Mouse (Mus musculus) bone marrow, adult 2 months (tissue): ENCODE measurements around the gene Acta2. TPM values are rescaled to one million over a fixed set of nuclear protein-coding genes. Genes with fewer than 3 reads are reported as not detected.

Experiments used
- H3K27ac ChIP-seq: fragments of 200-500 bp; 2 replicates; pipeline ENCODE4 v1.5.1; 2012; ENCODE audit warnings: low read depth, mild to moderate bottlenecking, control low read depth, inconsistent platforms, low read length; ENCODE audit not compliant: control insufficient read depth, poor library complexity, insufficient read depth
- H3K4me1 ChIP-seq: fragments of 200-500 bp; 2 replicates; pipeline ENCODE4 v1.6.1; 2011; ENCODE audit warnings: low read length; ENCODE audit not compliant: control insufficient read depth, insufficient read depth
- H3K4me3 ChIP-seq: fragments of 200-500 bp; replicated peaks from 2 replicates; pipeline ENCODE3; 2011; ENCODE audit warnings: mild to moderate bottlenecking, low read depth, low read length, control low read depth; ENCODE audit not compliant: control insufficient read depth
- CTCF ChIP-seq: fragments of 200-500 bp; IDR thresholded peaks from 2 replicates; pipeline ENCODE4 v1.5.1; 2011; ENCODE audit warnings: low read length, control low read depth; ENCODE audit not compliant: control insufficient read depth, insufficient read depth
- POLR2A ChIP-seq: fragments of 200-500 bp; IDR thresholded peaks from 2 replicates; pipeline ENCODE4 v1.6.1; 2011; ENCODE audit warnings: low read depth, mild to moderate bottlenecking, control low read depth, low read length, borderline replicate concordance; ENCODE audit not compliant: control insufficient read depth
- WGBS: fragments of 180-500 bp; shearing (Covaris S2); methylation state at CpG from one replicate; pipeline ENCODE4 v1.1.7; 2018; 5-methylcytosine and 5-hydroxymethylcytosine counted together
- polyA plus RNA-seq: library from polyadenylated mRNA; stranded (reverse); fragments of >200 nt; gene quantifications from 2 replicates; pipeline ENCODE4 v1.2.4, GENCODE M21; 2011; ENCODE audit warnings: low replicate concordance; ENCODE audit not compliant: missing spikeins, insufficient read depth, insufficient read length

The Acta2 gene
- polyA plus RNA-seq, 1 experiment, result 33.5 TPM

DNA sequence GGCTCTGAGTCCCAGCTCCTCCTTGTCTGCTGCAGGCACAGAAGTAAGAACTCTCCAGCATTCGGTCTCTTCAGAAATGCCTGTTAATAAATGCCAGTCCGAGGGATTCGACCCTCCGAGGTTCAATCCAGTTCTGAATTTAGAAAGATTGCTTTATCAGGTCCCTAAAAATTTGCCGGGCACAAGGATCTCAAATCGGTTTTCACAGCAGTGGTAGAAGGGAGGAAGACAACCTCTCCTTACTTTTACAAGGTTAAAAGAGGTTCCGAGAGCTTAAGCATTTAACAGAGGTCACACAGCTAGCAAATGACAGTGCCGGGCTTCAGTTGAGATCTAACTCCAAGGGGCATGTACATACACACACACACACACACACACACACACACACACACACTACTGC is 36.0 kb upstream of the Acta2 start:
- peak overlapping the region; percentile 43 for H3K4me3 ChIP-seq
- no peak overlapping the region for H3K27ac ChIP-seq
- 37% methylated on average over 8 of the region's 8 CpGs for WGBS
- H3K4me1 ChIP-seq, result peaks cover 1% of the 10 kb centered on the region; the same call in 1 of the 2 replicates
- TF ChIP-seq CTCF (no peak), POLR2A (no peak)

DNA sequence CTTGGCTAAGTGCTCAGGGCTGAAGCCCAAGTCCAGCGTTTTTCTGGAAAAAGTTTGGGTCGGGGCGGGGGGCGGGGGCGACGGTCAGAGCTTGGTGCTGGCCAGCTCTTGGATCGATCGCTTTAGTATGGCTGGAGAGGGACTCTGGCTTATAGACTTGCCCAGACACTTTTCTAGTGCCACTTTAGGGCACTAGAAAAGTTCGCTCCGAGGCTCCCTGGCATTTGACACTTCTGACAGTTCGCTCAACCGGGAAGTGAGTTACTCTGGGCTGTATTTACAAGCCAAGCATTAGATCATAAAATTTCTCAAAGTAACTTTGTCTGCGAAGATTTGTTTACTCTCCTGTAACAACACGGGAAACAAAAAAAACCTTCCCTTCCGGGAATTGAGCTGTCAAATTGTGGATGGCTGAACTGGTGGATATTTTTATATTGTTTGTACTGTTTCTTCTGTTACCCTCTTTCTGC is 35.5 kb upstream of the Acta2 start:
- no peak overlapping the region for H3K27ac ChIP-seq
- no peaks in the 10 kb centered on the region; the same call in 1 of the 2 replicates for H3K4me1 ChIP-seq
- 2% methylated on average over 15 of the region's 15 CpGs for WGBS
- no peak for TF ChIP-seq CTCF
- TF ChIP-seq POLR2A, result no peak
- H3K4me3 ChIP-seq, result peak overlapping the region; percentile 90

DNA sequence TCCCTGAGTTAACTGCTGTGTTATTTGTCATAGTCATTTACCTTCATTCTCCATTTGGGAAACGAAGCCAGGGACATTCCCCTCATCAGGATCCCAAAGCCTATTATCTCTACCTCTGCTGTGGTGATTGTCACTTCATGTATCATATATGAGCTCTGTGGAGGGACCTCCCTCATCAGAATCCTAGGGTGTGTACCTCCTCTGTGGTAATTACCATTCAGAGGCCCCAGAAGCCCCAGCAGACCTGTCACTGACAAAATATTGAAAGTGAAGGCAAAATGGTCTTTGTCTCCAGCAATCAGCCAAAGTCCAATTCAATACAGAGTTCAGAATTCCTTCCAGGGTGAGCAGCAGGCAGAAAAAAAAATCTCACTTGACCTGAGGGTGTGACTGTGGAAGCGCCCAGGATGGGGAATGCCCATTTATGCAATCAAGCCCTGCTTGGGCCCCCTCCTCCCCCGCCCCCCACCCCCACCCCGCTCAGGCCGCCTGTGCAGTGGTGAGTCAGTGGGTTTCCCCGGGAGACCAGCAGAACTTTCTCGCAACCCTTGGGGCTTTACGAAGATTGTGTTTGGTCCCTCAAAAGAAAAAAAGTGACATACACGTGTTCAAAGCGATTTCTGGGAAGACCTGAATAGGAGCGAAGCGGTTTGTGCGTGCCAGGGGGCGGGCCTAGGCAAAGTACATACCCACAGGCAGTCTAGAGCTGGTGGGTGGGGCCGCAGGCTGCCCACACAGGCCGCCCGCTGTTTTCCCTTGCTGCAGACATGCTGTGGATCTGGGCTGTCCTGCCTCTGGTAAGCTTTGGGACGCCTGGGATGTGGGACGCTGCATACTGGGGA is 34.8 kb upstream of the Acta2 start, which contains the start of gene Fas:
Gene Fas (plus strand): TSS at position 719 of the 842 bp plus-strand sequence.
- TF ChIP-seq POLR2A (0 out of 2 replicates have a peak, but pooled peaks have one; percentile 28), CTCF (no peak)
- Histone ChIP-seq H3K27ac (no peak within 1 kb of the TSS), H3K4me1 (no peaks in the 10 kb centered on the region; the same call in 1 of the 2 replicates), H3K4me3 (peak within 1 kb of the TSS; percentile 90)
- WGBS, result 4% methylated on average over 19 of the region's 19 CpGs

DNA sequence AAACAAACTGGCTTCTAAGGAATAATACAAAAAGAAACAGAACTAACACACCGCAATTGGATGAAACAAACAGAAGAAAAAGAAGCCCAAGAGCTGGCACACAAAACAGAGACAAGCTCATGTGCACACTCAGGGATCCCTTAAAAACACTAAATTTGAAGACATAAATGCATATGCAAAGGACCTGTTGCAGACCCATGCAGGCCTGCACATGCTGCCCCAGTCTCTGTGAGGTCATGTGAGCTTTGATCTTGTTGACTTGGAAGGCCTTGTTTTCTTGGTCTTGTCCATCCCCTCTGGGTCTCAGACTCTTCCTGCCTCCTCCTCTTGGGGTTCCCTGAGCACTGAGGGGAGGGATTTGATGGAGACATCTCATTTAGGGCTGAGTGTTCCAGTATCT is 33.3 kb upstream of the Acta2 start:
- H3K27ac ChIP-seq, result no peak overlapping the region
- WGBS, result 67% methylated on average over 1 of the region's 1 CpGs
- no peak for TF ChIP-seq CTCF
- no peak for TF ChIP-seq POLR2A
- H3K4me1 ChIP-seq, result no peaks in the 10 kb centered on the region; the same call in 1 of the 2 replicates
- no peak overlapping the region for H3K4me3 ChIP-seq

DNA sequence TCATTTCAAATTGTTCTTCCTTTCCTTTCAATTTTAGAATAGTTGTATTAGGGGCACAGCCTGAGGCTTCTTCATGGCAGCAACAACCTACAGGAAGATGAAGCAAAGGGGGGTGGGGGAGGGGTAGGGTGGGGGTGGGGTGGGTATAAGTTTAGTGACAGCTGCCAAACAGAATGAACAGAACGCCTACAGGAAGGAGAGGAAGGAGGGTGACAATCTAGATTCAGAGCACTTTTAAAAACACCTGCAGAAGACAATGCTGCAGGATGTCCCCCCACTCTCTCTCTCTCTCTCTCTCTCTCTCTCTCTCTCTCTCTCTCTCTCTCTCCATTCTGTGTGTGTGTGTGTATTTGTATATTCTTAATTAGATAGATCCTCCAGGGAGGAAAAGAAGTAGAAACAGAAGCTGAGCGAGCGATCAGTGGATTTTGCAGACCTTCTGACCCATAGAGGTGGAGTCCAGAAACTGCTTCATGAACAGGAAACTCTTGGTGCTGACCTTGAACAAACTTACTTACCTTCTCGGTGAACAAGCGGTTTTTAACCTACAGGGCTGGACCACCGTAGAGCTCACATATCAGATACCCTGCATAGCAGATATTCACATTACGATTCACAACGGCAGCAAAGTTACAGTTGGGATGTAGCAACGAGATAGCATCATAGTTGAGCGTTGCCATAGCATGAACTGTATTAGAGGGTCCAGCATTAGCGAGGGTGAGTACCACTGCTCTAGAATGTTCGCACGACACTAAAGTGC is 32.4 kb upstream of the Acta2 start:
- Histone ChIP-seq H3K4me1 (no peaks in the 10 kb centered on the region; the same call in 1 of the 2 replicates), H3K27ac (no peak overlapping the region), H3K4me3 (no peak overlapping the region)
- TF ChIP-seq CTCF (no peak), POLR2A (no peak)
- WGBS, result 8% methylated on average over 13 of the region's 13 CpGs

DNA sequence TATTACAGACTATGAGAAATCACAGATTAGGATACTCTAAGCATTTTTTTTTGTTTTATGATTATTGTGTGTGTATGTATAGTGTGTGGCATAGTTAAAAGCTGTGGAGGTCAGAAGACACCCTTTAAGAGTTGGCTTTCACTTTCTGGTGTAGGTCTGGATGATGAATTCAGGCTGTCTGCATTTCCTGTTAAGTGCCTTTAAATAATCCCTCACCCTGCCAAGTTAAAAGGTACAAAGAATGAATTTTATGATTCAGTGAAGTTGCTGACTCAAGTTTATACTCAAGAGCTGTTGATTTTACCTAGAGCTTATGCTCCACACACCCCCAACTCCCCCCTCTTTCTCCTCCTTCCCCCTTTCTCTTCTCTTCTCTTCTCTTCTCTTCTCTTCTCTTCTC is 31.8 kb upstream of the Acta2 start:
- H3K4me3 ChIP-seq, result no peak overlapping the region
- TF ChIP-seq CTCF (no peak), POLR2A (no peak)
- no peaks in the 10 kb centered on the region; the same call in 1 of the 2 replicates for H3K4me1 ChIP-seq
- no peak overlapping the region for H3K27ac ChIP-seq

DNA sequence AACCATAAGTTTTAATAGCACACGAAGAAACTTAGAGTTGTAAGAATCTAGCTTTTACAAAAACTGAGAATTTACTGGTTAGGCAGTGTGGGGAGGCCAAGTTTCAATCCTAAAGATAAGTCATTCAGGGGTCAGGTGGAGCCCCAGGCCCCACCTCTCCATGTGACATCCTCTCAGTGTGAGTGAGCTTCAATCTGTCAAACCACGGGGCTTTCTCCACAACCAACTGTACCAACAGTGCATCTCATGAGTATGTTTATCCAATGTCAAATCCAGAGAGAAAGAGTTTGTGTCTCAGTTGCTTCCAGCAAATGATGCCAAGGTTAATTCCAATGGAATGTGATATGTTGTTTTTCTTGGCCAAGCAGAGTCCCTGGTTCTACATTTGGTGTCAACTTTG is 29.4 kb upstream of the Acta2 start:
- no peaks in the 10 kb centered on the region; the same call in 1 of the 2 replicates for H3K4me1 ChIP-seq
- no peak overlapping the region for H3K4me3 ChIP-seq
- no peak overlapping the region for H3K27ac ChIP-seq
- no peak for TF ChIP-seq POLR2A
- TF ChIP-seq CTCF, result no peak
- 36% methylated on average over 2 of the region's 2 CpGs for WGBS

DNA sequence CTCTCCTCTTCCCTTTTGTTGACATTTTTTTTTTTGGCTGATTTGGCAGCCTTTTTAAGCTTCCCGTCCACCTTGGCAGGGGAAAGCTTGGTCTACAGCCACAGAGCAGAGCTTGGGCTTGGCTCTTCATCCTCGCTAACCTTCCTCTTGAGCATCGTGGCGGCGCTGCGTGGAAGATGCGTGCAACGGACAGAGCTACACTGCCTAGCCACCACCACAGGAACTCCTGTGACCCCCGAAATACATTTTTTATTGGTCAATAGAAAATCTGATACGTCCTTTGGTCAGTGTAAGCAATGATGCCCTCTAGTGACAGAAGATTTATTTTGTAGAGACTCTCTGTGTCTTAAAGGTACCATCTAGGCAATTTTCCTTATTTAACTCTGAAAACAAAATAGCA is 29.0 kb upstream of the Acta2 start:
- TF ChIP-seq CTCF (no peak), POLR2A (no peak)
- Histone ChIP-seq H3K27ac (no peak overlapping the region), H3K4me1 (no peaks in the 10 kb centered on the region; the same call in 1 of the 2 replicates), H3K4me3 (peak overlapping the region; percentile 54)
- 22% methylated on average over 10 of the region's 10 CpGs for WGBS
